Comparison of ENCODE assay signal across 11 mouse cellular contexts in genomic region chr10:110805025-110805740, GRCm38 (mm10). TPM values are rescaled to one million over a fixed set of nuclear protein-coding genes. Genes with fewer than 3 reads are reported as not detected.
DNase-seq lines count a peak whose midpoint lies in the region; ATAC-seq and TF ChIP-seq lines count a peak whose summit lies in the region.
"Had no signal": no experiment of that assay in that cellular context is flagged by ENCODE, and none has a peak within 500 bp of the region (broad histone marks: within the 10 kb centered on the region; RNA-seq: fewer than 3 reads in every experiment).

No protein-coding gene starts in this region.

- H3K4me1 ChIP-seq in heart, embryonic 15.5 days (replicated peaks): 0 out of 2 replicates have a peak, but pooled peaks cover 5% of the 10 kb centered on the region
- H3K4me1 ChIP-seq in heart, adult 2 months (ENCODE audit: control insufficient read depth, insufficient read depth, low read length): no peaks in the 10 kb centered on the region
- H3K4me1 ChIP-seq in limb, embryonic 12.5 days (replicated peaks): peaks cover 34% of the 10 kb centered on the region
- H3K4me1 ChIP-seq: midbrain, embryonic 15.5 days had no signal

- 33% methylated on average over 5 of the region's 5 CpGs for WGBS in heart, embryonic 15.5 days
- WGBS in heart, adult 2 months: 55% methylated on average over 5 of the region's 5 CpGs
- 30% methylated on average over 5 of the region's 5 CpGs for WGBS in limb, embryonic 12.5 days

- TF ChIP-seq EP300 in heart, adult 2 months (IDR thresholded peaks at IDR 0.05; ENCODE audit: insufficient read depth, low read depth, low read length): no peak

- no peak for TF ChIP-seq POLR2A in heart, adult 2 months (IDR thresholded peaks at IDR 0.05; ENCODE audit: insufficient read depth, low read depth, low read length)

- H3K9me3 ChIP-seq in heart, embryonic 15.5 days (replicated peaks): no peaks in the 10 kb centered on the region
- H3K9me3 ChIP-seq in limb, embryonic 12.5 days: no peaks in the 10 kb centered on the region
- H3K9me3 ChIP-seq: midbrain, embryonic 15.5 days had no signal

- DNase-seq in heart, adult 2 months: no peak
- DNase-seq in embryo, embryonic 11 days: peak; percentile 21
- no peak for DNase-seq in heart, postnatal 36 days
- no peak for DNase-seq in right cerebral cortex, adult 2 months (ENCODE audit: low spot score in 2 of 2)
- DNase-seq in gastrocnemius, adult 8-10 months (ENCODE audit: low spot score in 2 of 2): no peak

- no peak overlapping the region for H3K4me2 ChIP-seq in heart, embryonic 15.5 days
- H3K4me2 ChIP-seq in limb, embryonic 12.5 days: no peak overlapping the region
- H3K4me2 ChIP-seq: midbrain, embryonic 15.5 days had no signal

- intact Hi-C loops in heart, adult 2 months (cut with DNase I): no loop called here
- intact Hi-C loops in heart, postnatal 36 days (cut with DNase I): no loop called here

- H3ac ChIP-seq in C2C12 (ENCODE audit: control insufficient read depth, insufficient read length, low read depth): peak overlapping the region; percentile 45

- no peak for TF ChIP-seq CTCF in heart, adult 2 months (IDR thresholded peaks at IDR 0.05)
- no peak for TF ChIP-seq CTCF in C2C12 (IDR thresholded peaks at IDR 0.05; ENCODE audit: control insufficient read depth, insufficient read depth, insufficient read length)

- H3K27me3 ChIP-seq in heart, embryonic 15.5 days: no peaks in the 10 kb centered on the region
- no peaks in the 10 kb centered on the region for H3K27me3 ChIP-seq in heart, adult 2 months (ENCODE audit: control insufficient read depth, insufficient read depth, low read length)
- no peaks in the 10 kb centered on the region for H3K27me3 ChIP-seq in C2C12 (ENCODE audit: control insufficient read depth, insufficient read depth, insufficient read length)
- H3K27me3 ChIP-seq in limb, embryonic 12.5 days: no peaks in the 10 kb centered on the region
- H3K27me3 ChIP-seq: midbrain, embryonic 15.5 days had no signal

- ATAC-seq in heart, embryonic 15.5 days (replicated peaks; ENCODE audit: insufficient number of reproducible peaks, insufficient read depth, low FRiP score, low read depth): no peak
- ATAC-seq in limb, embryonic 12.5 days (ENCODE audit: insufficient number of reproducible peaks, insufficient read depth, low FRiP score, low TSS enrichment, low read depth): peak; percentile 69; the same call in 1 of the 2 replicates
- ATAC-seq: hindbrain, postnatal 0 days; midbrain, embryonic 15.5 days had no signal

- no peaks in the 10 kb centered on the region for H3K79me3 ChIP-seq in C2C12 (ENCODE audit: low read depth)

- H3K79me2 ChIP-seq in heart, adult 2 months (replicated peaks; ENCODE audit: control insufficient read depth, insufficient read depth, low read length): no peaks in the 10 kb centered on the region
- H3K79me2 ChIP-seq in C2C12 (ENCODE audit: control insufficient read depth, insufficient read depth): no peaks in the 10 kb centered on the region

- H3K36me3 ChIP-seq in heart, embryonic 15.5 days: no peaks in the 10 kb centered on the region
- no peaks in the 10 kb centered on the region for H3K36me3 ChIP-seq in heart, adult 2 months (ENCODE audit: control insufficient read depth, insufficient read depth, low read length)
- H3K36me3 ChIP-seq in C2C12 (ENCODE audit: control insufficient read depth, insufficient read depth): no peaks in the 10 kb centered on the region
- H3K36me3 ChIP-seq in limb, embryonic 12.5 days: no peaks in the 10 kb centered on the region
- H3K36me3 ChIP-seq: midbrain, embryonic 15.5 days had no signal

- H3K4me3 ChIP-seq in heart, embryonic 15.5 days: no peak overlapping the region
- H3K4me3 ChIP-seq in heart, adult 2 months: no peak overlapping the region
- no peak overlapping the region for H3K4me3 ChIP-seq in C2C12 (ENCODE audit: insufficient read depth, poor library complexity, severe bottlenecking)
- H3K4me3 ChIP-seq in limb, embryonic 12.5 days (replicated peaks): no peak overlapping the region
- H3K4me3 ChIP-seq: erythroblast, embryonic 14.5 days; midbrain, embryonic 15.5 days had no signal

- H3K9ac ChIP-seq in heart, embryonic 15.5 days: no peak overlapping the region
- H3K9ac ChIP-seq in heart, adult 2 months (ENCODE audit: low read depth, low read length): no peak overlapping the region
- no peak overlapping the region for H3K9ac ChIP-seq in limb, embryonic 12.5 days (replicated peaks)
- H3K9ac ChIP-seq: midbrain, embryonic 15.5 days had no signal

- peak overlapping the region; percentile 39; the same call in 1 of the 2 replicates for H3K27ac ChIP-seq in heart, embryonic 15.5 days
- no peak overlapping the region for H3K27ac ChIP-seq in heart, adult 2 months
- peak overlapping the region; percentile 53 for H3K27ac ChIP-seq in limb, embryonic 12.5 days
- H3K27ac ChIP-seq: hindbrain, postnatal 0 days; midbrain, embryonic 15.5 days had no signal

TF ChIP-seq in C2C12, 6 proteins besides CTCF, POLR2A, EP300 and RAD21:
- no peak for TF ChIP-seq FOSL1 (IDR thresholded peaks at IDR 0.05; ENCODE audit: insufficient read depth, low read length, poor library complexity, severe bottlenecking)
- TF ChIP-seq USF1 (IDR thresholded peaks at IDR 0.05; ENCODE audit: low read depth): no peak
- TF ChIP-seq CEBPB (IDR thresholded peaks at IDR 0.05; ENCODE audit: low read depth): no peak
- TF ChIP-seq MYOG (IDR thresholded peaks at IDR 0.05; ENCODE audit: control insufficient read depth, extremely low read depth, insufficient read length): no peak
- TF ChIP-seq MAX (IDR thresholded peaks at IDR 0.05): no peak

RNA-seq across cellular contexts. Expression of gene E2f7, which starts 59.9 kb away (rescaled TPM):
- polyA plus RNA-seq in heart, embryonic 15.5 days (2015; fragmentation: Nextera tagmentation; extraction: Ambion mirVana): 12.5 and 16.6 TPM in 2 replicates
- under 1 TPM; 0.59 to 0.68 TPM for total RNA-seq in heart, adult 2 months (2021)
- 0.31 and 0.32 TPM in 2 replicates for polyA plus RNA-seq in heart, adult 2 months (2012; rRNA removed)
- polyA plus RNA-seq in C2C12 (2012; fragmentation: generic; extraction: Trizol): 15.4 TPM
- polyA plus RNA-seq in limb, embryonic 12.5 days (2016; fragmentation: Nextera tagmentation; extraction: Ambion mirVana): 34.5 and 34.9 TPM in 2 replicates
- total RNA-seq in heart, postnatal 36 days (2021): 1 to 10 TPM; 1.8 to 2.0 TPM
- 1 to 10 TPM in 1 of 4 experiments, under 1 TPM in 3; 0.17 to 1.0 (median 0.27) TPM for total RNA-seq in gastrocnemius, adult 8-10 months (2022)

Comparison
In these comparisons a context has a peak if more than half of its experiments do, and no peak if none do; other contexts are left out.
1. RNA of gene E2f7, which starts 59.9 kb away (polyA plus RNA-seq): 34.5 to 34.9 TPM in limb, embryonic 12.5 days, 15.4 TPM in C2C12 (single experiment) and 12.5 to 16.6 TPM in heart, embryonic 15.5 days; 0.31 to 0.32 TPM in heart, adult 2 months; every median in the first group is over 10 times any median in the second.